Mouse (Mus musculus): ENCODE measurements around the gene Dclk1. TPM values are rescaled to one million over a fixed set of nuclear protein-coding genes. Genes with fewer than 3 reads are reported as not detected.
A peak's percentile ranks its signal among the peaks of the same experiment; 100 is the strongest.

Dclk1 gene
- polyA plus RNA-seq, 1 experiment from 2014 or later: 56.1 TPM

DNA sequence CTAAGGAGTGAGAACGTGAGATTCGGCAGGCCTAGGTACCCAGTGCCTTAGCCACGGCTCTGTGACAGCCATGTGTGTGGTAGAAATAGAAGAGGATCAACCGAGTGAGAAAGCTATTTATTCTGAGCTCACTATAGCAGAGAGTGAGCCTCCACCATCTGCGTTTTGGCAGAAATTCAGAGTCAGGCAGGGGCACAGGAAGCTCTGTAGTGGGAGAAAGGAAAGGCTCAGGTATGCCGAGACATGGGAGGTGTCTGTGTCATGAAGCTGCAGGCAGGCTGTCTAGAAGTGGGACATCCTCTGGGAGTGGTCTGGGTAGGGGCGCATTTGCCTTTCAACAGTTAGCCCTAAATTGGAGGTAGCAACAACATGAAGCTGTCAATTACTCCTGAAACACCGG, 198.2 kb downstream of the Dclk1 start:
- ATAC-seq (ENCODE audit: insufficient number of reproducible peaks, insufficient read depth, low FRiP score, low TSS enrichment, low read depth): no peak
- peak overlapping the region; percentile 13; the same call in 1 of the 2 replicates for H3K27ac ChIP-seq
- H3K9ac ChIP-seq: no peak overlapping the region
- H3K4me3 ChIP-seq: no peak overlapping the region
- H3K27me3 ChIP-seq: no peaks in the 10 kb centered on the region
- H3K9me3 ChIP-seq: no peaks in the 10 kb centered on the region
- 50% methylated on average over 8 of the region's 8 CpGs for WGBS
- H3K36me3 ChIP-seq: no peaks in the 10 kb centered on the region
- H3K4me2 ChIP-seq: no peak overlapping the region
- peaks cover 34% of the 10 kb centered on the region for H3K4me1 ChIP-seq

DNA sequence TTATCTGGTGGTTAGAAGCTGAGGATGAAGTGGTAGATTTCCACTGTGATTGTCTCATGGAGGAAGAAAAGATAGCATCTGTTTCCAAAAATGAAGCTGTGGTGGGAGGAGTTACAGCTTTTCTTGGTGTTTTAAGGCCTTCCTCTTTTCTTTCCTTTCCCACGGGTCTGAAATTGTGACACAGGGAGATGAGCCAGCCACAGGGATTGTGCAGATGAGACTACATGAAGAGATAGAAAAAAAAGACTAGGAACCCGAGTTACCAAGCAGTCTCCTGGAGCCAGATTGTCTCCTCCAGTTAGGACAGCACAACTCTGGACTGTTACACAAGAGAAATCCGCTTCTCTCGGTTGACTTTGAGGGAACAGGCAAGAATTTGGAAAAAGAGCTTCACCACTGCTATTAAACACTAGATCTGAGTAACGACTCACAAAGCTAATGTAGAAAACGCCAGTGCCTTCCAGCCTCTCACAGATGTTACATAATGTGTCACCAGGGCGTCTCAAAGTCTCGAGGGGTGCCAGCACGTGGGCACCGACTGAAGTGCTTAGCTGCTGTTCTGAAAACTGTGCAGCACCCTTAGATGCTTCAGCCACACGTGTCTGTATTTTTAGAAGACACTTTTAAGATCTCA, 200.0 kb downstream of the Dclk1 start:
- Histone ChIP-seq H3K36me3 (no peaks in the 10 kb centered on the region), H3K27me3 (no peaks in the 10 kb centered on the region), H3K4me1 (peaks cover 25% of the 10 kb centered on the region), H3K4me2 (no peak overlapping the region), H3K9ac (no peak overlapping the region), H3K27ac (no peak overlapping the region; the same call in 1 of the 2 replicates), H3K9me3 (no peaks in the 10 kb centered on the region), H3K4me3 (no peak overlapping the region)
- WGBS: 74% methylated on average over 11 of the region's 11 CpGs
- ATAC-seq (ENCODE audit: insufficient number of reproducible peaks, insufficient read depth, low FRiP score, low TSS enrichment, low read depth): no peak

DNA sequence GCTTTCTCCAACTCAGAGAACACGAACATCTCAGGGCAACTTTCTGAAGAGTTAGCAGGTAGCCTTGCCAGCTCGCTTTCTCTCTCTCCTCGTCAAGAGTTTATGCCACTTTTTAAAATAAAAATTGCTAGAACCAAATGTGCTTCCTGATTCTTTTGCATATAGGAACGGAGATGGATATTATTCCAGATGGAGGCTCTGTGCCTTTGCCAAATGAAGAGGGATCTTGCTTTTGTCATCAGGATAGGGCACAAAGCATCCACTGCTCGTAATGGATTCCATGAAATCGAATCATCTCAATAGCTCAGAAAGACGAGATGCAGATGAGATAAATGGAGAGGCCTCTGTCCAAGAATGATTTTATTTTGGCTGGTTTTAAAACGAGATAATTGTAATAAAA, 201.1 kb downstream of the Dclk1 start:
- no peak for ATAC-seq (ENCODE audit: insufficient number of reproducible peaks, insufficient read depth, low FRiP score, low TSS enrichment, low read depth)
- Histone ChIP-seq H3K9ac (no peak overlapping the region), H3K27me3 (no peaks in the 10 kb centered on the region), H3K4me3 (no peak overlapping the region), H3K4me1 (peaks cover 30% of the 10 kb centered on the region), H3K4me2 (no peak overlapping the region), H3K9me3 (no peaks in the 10 kb centered on the region), H3K36me3 (no peaks in the 10 kb centered on the region), H3K27ac (no peak overlapping the region)
- 72% methylated on average over 8 of the region's 8 CpGs for WGBS

DNA sequence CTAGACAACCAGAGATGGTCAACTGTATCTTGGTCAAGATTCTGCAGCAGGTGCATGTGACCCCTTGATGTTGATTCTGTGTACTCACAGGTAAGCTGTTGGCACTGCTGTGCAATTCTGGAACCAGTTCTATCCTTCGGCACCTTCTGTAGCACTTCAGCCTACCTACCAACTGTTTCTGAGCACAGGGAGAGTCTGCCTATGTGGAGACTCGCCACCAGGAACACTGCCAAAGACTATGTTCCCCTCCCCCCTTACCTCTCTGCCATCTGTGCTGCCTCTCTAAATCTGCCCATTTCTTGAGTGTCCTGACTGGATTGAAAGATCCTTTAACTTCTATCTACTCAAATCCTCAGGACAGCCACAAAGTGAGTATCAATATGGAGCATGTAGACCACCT, 201.6 kb downstream of the Dclk1 start:
- Histone ChIP-seq H3K4me2 (no peak overlapping the region), H3K27ac (no peak overlapping the region), H3K9ac (no peak overlapping the region), H3K4me1 (peaks cover 27% of the 10 kb centered on the region), H3K27me3 (no peaks in the 10 kb centered on the region), H3K4me3 (no peak overlapping the region), H3K36me3 (no peaks in the 10 kb centered on the region), H3K9me3 (no peaks in the 10 kb centered on the region)
- ATAC-seq (ENCODE audit: insufficient number of reproducible peaks, insufficient read depth, low FRiP score, low TSS enrichment, low read depth): no peak
- 91% methylated on average over 2 of the region's 2 CpGs for WGBS

DNA sequence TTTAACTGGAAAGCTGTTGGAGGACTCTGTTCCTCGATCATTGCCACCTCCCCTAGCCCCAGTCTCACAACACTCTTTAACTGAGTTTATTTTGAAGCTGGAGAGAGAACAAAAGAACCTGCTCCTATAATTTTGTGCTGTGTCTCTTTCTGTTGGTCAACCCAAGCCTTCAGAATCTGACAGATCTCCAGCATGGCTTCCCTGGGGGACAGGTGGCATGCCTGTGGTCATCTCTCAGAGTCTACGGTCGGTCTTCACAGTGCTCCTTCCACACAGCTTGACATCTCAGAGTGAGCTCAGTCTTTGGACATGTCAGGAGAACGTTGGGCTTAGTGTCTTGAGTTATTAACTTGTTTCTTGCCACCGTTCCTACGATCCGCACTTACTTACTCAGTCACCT, 204.5 kb downstream of the Dclk1 start:
- no peaks in the 10 kb centered on the region for H3K9me3 ChIP-seq
- ATAC-seq (ENCODE audit: insufficient number of reproducible peaks, insufficient read depth, low FRiP score, low TSS enrichment, low read depth): no peak
- peaks cover 10% of the 10 kb centered on the region for H3K4me1 ChIP-seq
- no peaks in the 10 kb centered on the region for H3K27me3 ChIP-seq
- H3K36me3 ChIP-seq: no peaks in the 10 kb centered on the region
- H3K4me2 ChIP-seq: no peak overlapping the region
- no peak overlapping the region for H3K9ac ChIP-seq
- H3K4me3 ChIP-seq: no peak overlapping the region
- WGBS: 90% methylated on average over 7 of the region's 7 CpGs
- H3K27ac ChIP-seq: no peak overlapping the region

DNA sequence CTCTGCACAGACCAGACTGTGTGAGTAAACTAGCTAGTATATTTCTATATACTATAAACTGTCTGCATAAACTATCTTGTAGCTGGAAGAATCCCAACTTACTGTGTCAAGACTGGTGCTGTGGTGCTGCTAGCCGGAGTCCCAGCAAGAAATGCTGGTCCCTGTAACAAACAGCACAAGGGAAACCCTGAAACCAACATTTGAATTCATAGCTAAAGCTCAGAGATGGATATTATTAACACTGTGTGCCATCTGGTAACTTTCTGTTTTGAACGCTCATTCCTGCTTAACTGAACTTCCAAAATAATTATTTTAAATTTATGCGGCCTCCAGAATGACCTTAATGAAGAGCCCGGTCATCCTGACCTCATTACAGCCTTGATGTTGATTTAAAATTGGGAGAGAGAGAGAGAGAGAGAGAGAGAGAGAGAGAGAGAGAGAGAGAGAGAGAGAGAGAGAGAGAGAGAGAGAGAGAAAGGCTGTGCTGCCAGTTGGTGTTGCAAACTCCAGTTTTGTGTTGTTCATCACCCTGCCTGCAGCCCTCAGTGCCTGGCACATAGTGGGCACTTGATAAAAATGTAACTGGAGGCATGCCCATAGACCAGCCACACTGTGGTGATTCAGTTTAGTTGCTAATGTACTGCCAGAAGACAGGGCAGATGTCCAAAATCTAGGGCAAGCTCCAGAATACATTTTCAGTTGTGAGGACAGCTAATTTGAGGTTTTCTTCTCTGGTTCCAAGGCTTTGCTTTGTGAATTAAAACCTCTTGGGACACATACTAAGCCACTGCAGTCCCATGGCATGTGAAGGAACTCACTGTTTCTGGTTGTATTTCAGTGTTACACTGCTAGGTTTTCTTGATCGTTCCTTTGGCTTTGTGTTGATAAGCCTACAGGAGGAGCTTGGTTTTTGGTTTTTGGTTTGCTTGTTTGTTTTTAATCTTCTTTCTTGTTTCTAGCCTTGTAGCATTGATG, 205.6 kb downstream of the Dclk1 start:
- ATAC-seq (ENCODE audit: insufficient number of reproducible peaks, insufficient read depth, low FRiP score, low TSS enrichment, low read depth): no peak
- WGBS: 48% methylated on average over 5 of the region's 5 CpGs
- Histone ChIP-seq H3K9me3 (no peaks in the 10 kb centered on the region), H3K27ac (peak overlapping the region; percentile 68), H3K9ac (no peak overlapping the region), H3K4me1 (peaks cover 8% of the 10 kb centered on the region), H3K4me2 (no peak overlapping the region), H3K4me3 (no peak overlapping the region), H3K36me3 (no peaks in the 10 kb centered on the region), H3K27me3 (no peaks in the 10 kb centered on the region)

DNA sequence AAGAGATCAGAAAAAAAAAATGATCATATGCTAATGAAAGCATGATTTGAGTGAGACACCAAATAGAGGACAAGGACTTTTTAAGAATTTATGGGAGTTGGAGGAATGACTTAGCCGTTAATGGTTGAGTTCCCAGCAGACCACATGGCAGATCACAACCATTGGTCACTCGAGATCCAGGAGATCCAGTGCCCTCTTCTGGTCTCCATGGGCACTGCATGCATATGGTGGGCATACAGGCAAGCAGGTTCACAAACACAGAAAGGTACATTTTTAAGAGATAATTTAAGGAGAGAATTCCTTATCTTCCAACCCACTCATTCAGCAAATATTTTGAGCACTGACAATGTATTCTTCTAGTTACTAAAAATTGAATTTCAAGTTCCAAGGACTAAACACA, 207.0 kb downstream of the Dclk1 start:
- ATAC-seq (ENCODE audit: insufficient number of reproducible peaks, insufficient read depth, low FRiP score, low TSS enrichment, low read depth): no peak
- 84% methylated on average over 2 of the region's 2 CpGs for WGBS

DNA sequence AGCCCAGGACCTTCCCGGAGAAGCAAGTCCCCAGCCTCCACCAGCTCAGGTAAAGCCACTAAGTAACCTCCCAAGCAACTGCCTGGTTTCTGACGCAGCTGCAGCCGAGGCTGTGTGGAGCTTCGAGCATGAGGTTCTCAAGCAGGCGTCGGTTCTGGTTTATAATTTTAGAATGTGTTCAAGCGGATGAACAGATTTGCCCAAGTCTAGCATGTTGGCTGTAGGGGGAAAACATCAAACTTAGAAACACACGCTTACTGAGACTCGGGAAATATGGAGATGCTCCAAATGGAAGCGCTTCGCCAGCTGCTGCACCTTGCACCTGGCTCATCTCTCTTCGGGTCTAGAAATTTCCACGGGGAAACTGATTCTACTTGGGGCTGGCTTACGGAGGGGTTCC, 208.9 kb downstream of the Dclk1 start:
- Histone ChIP-seq H3K4me2 (no peak overlapping the region), H3K27me3 (no peaks in the 10 kb centered on the region), H3K9ac (no peak overlapping the region), H3K4me3 (no peak overlapping the region), H3K27ac (no peak overlapping the region), H3K4me1 (peaks cover 4% of the 10 kb centered on the region; the same call in 1 of the 2 replicates), H3K36me3 (no peaks in the 10 kb centered on the region), H3K9me3 (no peaks in the 10 kb centered on the region)
- no peak for ATAC-seq (ENCODE audit: insufficient number of reproducible peaks, insufficient read depth, low FRiP score, low TSS enrichment, low read depth)
- 93% methylated on average over 14 of the region's 14 CpGs for WGBS

More for the DNA sequence above, 207.0 kb downstream of the Dclk1 start:
- no peaks in the 10 kb centered on the region for H3K9me3 ChIP-seq
- no peak overlapping the region for H3K4me2 ChIP-seq
- H3K4me3 ChIP-seq: no peak overlapping the region
- H3K27ac ChIP-seq: no peak overlapping the region
- H3K4me1 ChIP-seq: peaks cover 8% of the 10 kb centered on the region; the same call in 1 of the 2 replicates
- no peaks in the 10 kb centered on the region for H3K36me3 ChIP-seq
- no peaks in the 10 kb centered on the region for H3K27me3 ChIP-seq
- no peak overlapping the region for H3K9ac ChIP-seq

DNA sequence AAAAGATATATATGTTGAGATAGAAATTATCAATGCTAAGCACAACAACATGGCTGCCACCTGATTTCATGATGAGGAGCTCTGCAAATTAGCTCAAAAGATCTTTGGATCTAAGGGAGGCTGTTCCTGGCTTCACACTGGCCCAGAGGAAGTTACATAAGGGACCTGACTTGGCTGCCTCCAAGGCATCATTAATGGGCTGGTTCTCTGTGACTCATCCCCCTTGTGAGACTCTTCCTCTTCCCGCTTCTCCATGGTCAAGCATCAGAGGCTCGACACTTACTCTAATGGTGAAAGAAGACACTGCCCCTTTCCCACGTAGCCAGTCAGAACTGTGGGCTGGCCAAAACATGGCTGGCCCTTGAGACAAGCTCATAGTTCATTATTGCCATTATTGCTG, 209.7 kb downstream of the Dclk1 start:
- H3K36me3 ChIP-seq: no peaks in the 10 kb centered on the region
- ATAC-seq (ENCODE audit: insufficient number of reproducible peaks, insufficient read depth, low FRiP score, low TSS enrichment, low read depth): no peak
- no peak overlapping the region for H3K27ac ChIP-seq
- H3K4me1 ChIP-seq: peaks cover 4% of the 10 kb centered on the region; the same call in 1 of the 2 replicates
- H3K4me3 ChIP-seq: no peak overlapping the region
- no peak overlapping the region for H3K9ac ChIP-seq
- no peaks in the 10 kb centered on the region for H3K9me3 ChIP-seq
- WGBS: 72% methylated on average over 3 of the region's 3 CpGs
- no peaks in the 10 kb centered on the region for H3K27me3 ChIP-seq
- H3K4me2 ChIP-seq: no peak overlapping the region

DNA sequence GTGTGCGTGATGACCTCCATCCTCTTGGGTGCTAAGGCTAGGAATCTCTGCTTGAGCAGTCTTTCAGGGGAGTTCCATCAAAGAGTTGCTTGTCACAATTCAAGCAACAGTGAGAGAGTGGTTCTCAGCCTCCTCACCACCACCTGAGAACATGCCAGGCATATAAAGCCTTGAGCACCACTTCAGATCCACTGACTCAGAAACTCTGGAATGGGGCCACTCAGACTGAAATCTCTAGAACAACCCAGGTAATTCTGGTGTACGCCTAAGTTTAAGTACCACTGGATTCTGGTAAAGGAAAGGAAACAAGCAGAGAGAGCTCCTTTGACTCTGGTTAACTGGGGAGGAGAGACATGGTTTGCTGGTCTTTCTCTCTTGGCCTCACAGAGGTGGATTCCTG, 210.3 kb downstream of the Dclk1 start:
- Histone ChIP-seq H3K4me1 (peaks cover 4% of the 10 kb centered on the region; the same call in 1 of the 2 replicates), H3K9me3 (no peaks in the 10 kb centered on the region), H3K36me3 (no peaks in the 10 kb centered on the region), H3K27ac (no peak overlapping the region), H3K27me3 (no peaks in the 10 kb centered on the region), H3K9ac (no peak overlapping the region), H3K4me3 (no peak overlapping the region), H3K4me2 (no peak overlapping the region)
- WGBS: 90% methylated on average over 2 of the region's 2 CpGs
- no peak for ATAC-seq (ENCODE audit: insufficient number of reproducible peaks, insufficient read depth, low FRiP score, low TSS enrichment, low read depth)

DNA sequence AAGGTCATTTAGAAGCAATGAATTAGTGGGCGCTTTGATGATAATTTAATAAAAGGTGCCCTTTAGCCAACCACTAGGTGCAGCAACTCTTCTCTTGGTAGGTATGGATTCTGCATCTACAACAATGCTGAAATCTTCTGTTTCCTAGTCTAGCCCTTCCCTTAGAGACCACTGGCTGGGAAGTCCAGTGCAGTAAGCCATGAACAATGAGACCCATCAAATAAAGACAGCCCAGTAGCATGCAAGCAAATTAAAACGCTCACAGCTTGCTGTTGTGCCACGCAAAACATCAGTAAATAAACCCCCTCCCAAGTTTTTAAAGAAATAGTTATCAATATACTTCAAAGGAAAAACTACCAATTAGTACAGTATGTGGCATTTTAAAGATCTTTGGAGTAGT, 218.9 kb downstream of the Dclk1 start:
- 61% methylated on average over 3 of the region's 3 CpGs for WGBS
- Histone ChIP-seq H3K4me2 (peak overlapping the region; percentile 68), H3K9me3 (no peaks in the 10 kb centered on the region), H3K4me3 (no peak overlapping the region), H3K27ac (no peak overlapping the region), H3K27me3 (no peaks in the 10 kb centered on the region), H3K4me1 (peaks cover 19% of the 10 kb centered on the region; the same call in 1 of the 2 replicates), H3K9ac (no peak overlapping the region), H3K36me3 (no peaks in the 10 kb centered on the region)
- no peak for ATAC-seq (ENCODE audit: insufficient number of reproducible peaks, insufficient read depth, low FRiP score, low TSS enrichment, low read depth)

Measured in embryonic facial prominence, embryonic 13.5 days (tissue).